Mouse (Mus musculus) heart, embryonic 14.5 days (tissue): ENCODE measurements at regions not wholly inside any gene's neighbourhood (a gene's known extent, or its start where the extent isn't known, plus 50 kb on each side); places are given as distances from the start of the nearest gene placed in this dataset.

ENCODE experiments used
- ATAC-seq: fragments of 200-750 bp; cut with Nextera tagmentation; 2 replicates; pipeline ENCODE4 v1.8.0; 2017; ENCODE audit warnings: low read depth, moderate TSS enrichment; ENCODE audit not compliant: insufficient number of reproducible peaks, insufficient read depth, low FRiP score
- H3K27ac ChIP-seq, 2 experiments: fragments of 200-500 bp in 1 of 2; fragments of 300-500 bp in 1 of 2; sonication (generic) in 1 of 2; replicated peaks in 1 of 2; 2 replicates each; pipeline ENCODE4 v1.5.1; 2012 to 2014; ENCODE audit warnings: low read depth in 2 of 2, low read length in 2 of 2, control low read depth in 1 of 2, mild to moderate bottlenecking in 1 of 2, mixed read lengths in 1 of 2; ENCODE audit not compliant: control insufficient read depth in 1 of 2, insufficient read depth in 1 of 2
- H3K27me3 ChIP-seq: fragments of 300-500 bp; sonication (generic); 2 replicates; pipeline ENCODE4 v1.6.1; 2014; ENCODE audit warnings: mild to moderate bottlenecking, low read length, control low read depth; ENCODE audit not compliant: control insufficient read depth, insufficient read depth
- H3K36me3 ChIP-seq: fragments of 300-500 bp; sonication (generic); 2 replicates; pipeline ENCODE4 v1.6.1; 2014; ENCODE audit warnings: mild to moderate bottlenecking, control low read depth, low read length, mixed read lengths; ENCODE audit not compliant: control insufficient read depth, insufficient read depth
- H3K4me1 ChIP-seq, 2 experiments: fragments of 200-500 bp in 1 of 2; fragments of 300-500 bp in 1 of 2; sonication (generic) in 1 of 2; 2 replicates each; pipeline ENCODE4 v1.6.1; 2012 to 2014; ENCODE audit warnings: low read length in 2 of 2, control low read depth in 1 of 2, mixed read lengths in 1 of 2; ENCODE audit not compliant: control insufficient read depth in 2 of 2, insufficient read depth in 2 of 2
- H3K4me2 ChIP-seq: fragments of 300-500 bp; sonication (generic); 2 replicates; pipeline ENCODE4 v1.6.1; 2014; ENCODE audit warnings: mild to moderate bottlenecking, low read length
- H3K4me3 ChIP-seq, 2 experiments: fragments of 200-500 bp in 1 of 2; fragments of 300-500 bp in 1 of 2; sonication (generic) in 1 of 2; 2 replicates each; pipeline ENCODE4 v1.5.1; 2012 to 2014; ENCODE audit warnings: low read length in 2 of 2, mild to moderate bottlenecking in 2 of 2, control low read depth in 1 of 2, low read depth in 1 of 2, moderate library complexity in 1 of 2; ENCODE audit not compliant: control insufficient read depth in 1 of 2, insufficient read depth in 1 of 2
- H3K9ac ChIP-seq: fragments of 300-500 bp; sonication (generic); 2 replicates; pipeline ENCODE4 v1.6.1; 2014; ENCODE audit warnings: mild to moderate bottlenecking, low read length
- H3K9me3 ChIP-seq: fragments of 300-500 bp; sonication (generic); 2 replicates; pipeline ENCODE4 v1.6.1; 2016; ENCODE audit warnings: low read length, control low read depth; ENCODE audit not compliant: control insufficient read depth
- WGBS: fragments of 180-500 bp; shearing (Covaris S2); extraction: QIAGEN DNeasy Blood & Tissue Kit; methylation state at CpG from one replicate; pipeline ENCODE4 v1.1.7; 2014; 5-methylcytosine and 5-hydroxymethylcytosine counted together

GRCm38 (mm10) chr5:15874065-15874464, 60.4 kb upstream of the Cacna2d1 start:
- Histone ChIP-seq H3K9ac (no peak overlapping the region), H3K36me3 (no peaks in the 10 kb centered on the region), H3K4me3 (no peak overlapping the region), H3K4me1 (no peaks in the 10 kb centered on the region), H3K9me3 (no peaks in the 10 kb centered on the region), H3K27me3 (no peaks in the 10 kb centered on the region), H3K4me2 (no peak overlapping the region), H3K27ac (no peak overlapping the region)
- 83% methylated on average over 3 of the region's 3 CpGs for whole genome bisulfite sequencing
- no peak for ATAC-seq

- no peaks in the 10 kb centered on the region for H3K4me1 ChIP-seq
- no peak overlapping the region for H3K4me3 ChIP-seq
- no peak overlapping the region for H3K27ac ChIP-seq
- no peaks in the 10 kb centered on the region for H3K36me3 ChIP-seq
- H3K27me3 ChIP-seq = no peaks in the 10 kb centered on the region
- H3K9me3 ChIP-seq = no peaks in the 10 kb centered on the region
- no peak for ATAC-seq
- no peak overlapping the region for H3K4me2 ChIP-seq
- no peak overlapping the region for H3K9ac ChIP-seq
Measured at GRCm38 (mm10) chr5:15883004-15883403, 51.5 kb upstream of the Cacna2d1 start.
